In genomic region chr4:124850261-124850913, GRCm38 (mm10) we compare ENCODE assay signal across 8 mouse cellular contexts. TPM values are rescaled to one million over a fixed set of nuclear protein-coding genes. Genes with fewer than 3 reads are reported as not detected.
DNase-seq lines count a peak whose midpoint lies in the region; ATAC-seq and TF ChIP-seq lines count a peak whose summit lies in the region.

TSS of gene Yrdc (plus strand) at chr4:124850679.

- H3K4me1 ChIP-seq in erythroblast, embryonic 14.5 days (ENCODE audit: control insufficient read depth) = peaks cover 37% of the 10 kb centered on the region
- H3K4me1 ChIP-seq in heart, embryonic 12.5 days (replicated peaks) = peaks cover 23% of the 10 kb centered on the region
- H3K4me1 ChIP-seq in kidney, postnatal 0 days (replicated peaks; ENCODE audit: insufficient read depth, low read length) = peaks cover 16% of the 10 kb centered on the region
- peaks cover 13% of the 10 kb centered on the region for H3K4me1 ChIP-seq in liver, embryonic 11.5 days (replicated peaks; ENCODE audit: control insufficient read depth, insufficient read depth, low read length)
- H3K4me1 ChIP-seq in stomach, embryonic 14.5 days (ENCODE audit: control insufficient read depth, insufficient read depth, low read length) = peaks cover 6% of the 10 kb centered on the region; the same call in 1 of the 2 replicates

- peak; percentile 87 for TF ChIP-seq POLR2A in brain, embryonic 14.5 days (IDR thresholded peaks at IDR 0.05; ENCODE audit: borderline replicate concordance, extremely low read depth, insufficient read depth, insufficient read length, poor library complexity, severe bottlenecking)

- H3K4me3 ChIP-seq in C2C12 (ENCODE audit: insufficient read depth, poor library complexity, severe bottlenecking) = peak within 1 kb of the TSS; percentile 89
- H3K4me3 ChIP-seq in erythroblast, embryonic 14.5 days (replicated peaks) = peak within 1 kb of the TSS; percentile 94
- peak within 1 kb of the TSS; percentile 94 for H3K4me3 ChIP-seq in heart, embryonic 12.5 days
- H3K4me3 ChIP-seq in kidney, postnatal 0 days (replicated peaks; ENCODE audit: low read depth, low read length) = peak within 1 kb of the TSS; percentile 96
- H3K4me3 ChIP-seq in liver, embryonic 11.5 days (ENCODE audit: low read depth, low read length) = peak within 1 kb of the TSS; percentile 90
- peak within 1 kb of the TSS; percentile 97 for H3K4me3 ChIP-seq in stomach, embryonic 14.5 days (ENCODE audit: low read depth, low read length)

- peak; percentile 99 for DNase-seq in brain, embryonic 14.5 days (ENCODE audit: low read depth)
- DNase-seq in kidney, postnatal 0 days (ENCODE audit: low spot score) = peak; percentile 96
- DNase-seq in liver, embryonic 11.5 days (ENCODE audit: low spot score) = peak; percentile 95
- DNase-seq in naive thymus-derived CD4-positive, alpha-beta T cell, adult 2 months (ENCODE audit: low read depth) = peak; percentile 94

- H3K36me3 ChIP-seq in C2C12 (ENCODE audit: control insufficient read depth, insufficient read depth) = peaks cover 35% of the 10 kb centered on the region
- H3K36me3 ChIP-seq in erythroblast, embryonic 14.5 days (ENCODE audit: control insufficient read depth) = peaks cover 58% of the 10 kb centered on the region
- H3K36me3 ChIP-seq in heart, embryonic 12.5 days = peaks cover 25% of the 10 kb centered on the region
- H3K36me3 ChIP-seq in kidney, postnatal 0 days (ENCODE audit: insufficient read depth, low read length) = peaks cover 18% of the 10 kb centered on the region
- H3K36me3 ChIP-seq in liver, embryonic 11.5 days (ENCODE audit: control insufficient read depth, insufficient read depth, low read length) = peaks cover 20% of the 10 kb centered on the region
- H3K36me3 ChIP-seq in stomach, embryonic 14.5 days (ENCODE audit: control insufficient read depth, insufficient read depth, low read length) = peaks cover 16% of the 10 kb centered on the region

- peak within 1 kb of the TSS; percentile 92 for H3K27ac ChIP-seq in heart, embryonic 12.5 days (ENCODE audit: poor library complexity, severe bottlenecking)
- peak within 1 kb of the TSS; percentile 97 for H3K27ac ChIP-seq in kidney, postnatal 0 days
- H3K27ac ChIP-seq in liver, embryonic 11.5 days (ENCODE audit: low read depth, low read length) = peak within 1 kb of the TSS; percentile 83
- H3K27ac ChIP-seq in stomach, embryonic 14.5 days (ENCODE audit: low read length) = peak within 1 kb of the TSS; percentile 95

- peaks cover 39% of the 10 kb centered on the region for H3K79me3 ChIP-seq in C2C12 (ENCODE audit: low read depth)

- no peaks in the 10 kb centered on the region for H3K27me3 ChIP-seq in C2C12 (ENCODE audit: control insufficient read depth, insufficient read depth, insufficient read length)
- no peaks in the 10 kb centered on the region for H3K27me3 ChIP-seq in erythroblast, embryonic 14.5 days (ENCODE audit: control insufficient read depth)
- no peaks in the 10 kb centered on the region for H3K27me3 ChIP-seq in heart, embryonic 12.5 days (replicated peaks)
- no peaks in the 10 kb centered on the region for H3K27me3 ChIP-seq in kidney, postnatal 0 days (ENCODE audit: insufficient read depth, low read length)
- H3K27me3 ChIP-seq in liver, embryonic 11.5 days (replicated peaks; ENCODE audit: control insufficient read depth, insufficient read depth, low read length) = no peaks in the 10 kb centered on the region
- no peaks in the 10 kb centered on the region for H3K27me3 ChIP-seq in stomach, embryonic 14.5 days (ENCODE audit: control insufficient read depth, insufficient read depth, low read length)

- no peaks in the 10 kb centered on the region for H3K9me3 ChIP-seq in erythroblast, embryonic 14.5 days (ENCODE audit: control insufficient read depth, low read length)
- H3K9me3 ChIP-seq in heart, embryonic 12.5 days (replicated peaks) = no peaks in the 10 kb centered on the region
- no peaks in the 10 kb centered on the region for H3K9me3 ChIP-seq in kidney, postnatal 0 days (replicated peaks; ENCODE audit: low read length)
- H3K9me3 ChIP-seq in liver, embryonic 11.5 days (ENCODE audit: control insufficient read depth, low read length) = no peaks in the 10 kb centered on the region
- H3K9me3 ChIP-seq in stomach, embryonic 14.5 days (ENCODE audit: control insufficient read depth, low read depth, low read length) = no peaks in the 10 kb centered on the region

- H3ac ChIP-seq in C2C12 (ENCODE audit: control insufficient read depth, insufficient read length, low read depth) = peak within 1 kb of the TSS; percentile 94

- H3K79me2 ChIP-seq in C2C12 (ENCODE audit: control insufficient read depth, insufficient read depth) = peaks cover 60% of the 10 kb centered on the region

- WGBS in heart, embryonic 12.5 days = under 1% methylated on average over 79 of the region's 90 CpGs
- 0% methylated on average over 60 of the region's 90 CpGs for WGBS in kidney, postnatal 0 days
- under 1% methylated on average over 90 of the region's 90 CpGs for WGBS in liver, embryonic 11.5 days
- WGBS in stomach, embryonic 14.5 days = under 1% methylated on average over 89 of the region's 90 CpGs

- peak; percentile 92 for ATAC-seq in heart, embryonic 12.5 days (ENCODE audit: insufficient number of reproducible peaks, low FRiP score)
- peak; percentile 93 for ATAC-seq in kidney, postnatal 0 days (replicated peaks; ENCODE audit: low FRiP score, low read depth)
- peak; percentile 90 for ATAC-seq in liver, embryonic 11.5 days (replicated peaks; ENCODE audit: low FRiP score)
- peak; percentile 93 for ATAC-seq in stomach, embryonic 14.5 days (ENCODE audit: insufficient number of reproducible peaks, insufficient read depth, low FRiP score, low read depth)

- TF ChIP-seq CTCF in C2C12 (IDR thresholded peaks at IDR 0.05; ENCODE audit: control insufficient read depth, insufficient read depth, insufficient read length) = peak; percentile 63
- TF ChIP-seq CTCF in brain, embryonic 14.5 days (IDR thresholded peaks at IDR 0.05; ENCODE audit: borderline replicate concordance, extremely low read depth, insufficient read depth, insufficient read length) = no peak
- TF ChIP-seq CTCF in kidney, postnatal 0 days (IDR thresholded peaks at IDR 0.05; ENCODE audit: low read depth) = no peak

- H3K9ac ChIP-seq in heart, embryonic 12.5 days = peak within 1 kb of the TSS; percentile 93
- peak within 1 kb of the TSS; percentile 90 for H3K9ac ChIP-seq in kidney, postnatal 0 days (ENCODE audit: low read depth, low read length)
- H3K9ac ChIP-seq in liver, embryonic 11.5 days (ENCODE audit: low read depth, low read length) = peak within 1 kb of the TSS; percentile 95
- H3K9ac ChIP-seq in stomach, embryonic 14.5 days (replicated peaks; ENCODE audit: low read depth, low read length) = peak within 1 kb of the TSS; percentile 85

- peak within 1 kb of the TSS; percentile 92 for H3K4me2 ChIP-seq in heart, embryonic 12.5 days
- H3K4me2 ChIP-seq in kidney, postnatal 0 days (ENCODE audit: low read length) = peak within 1 kb of the TSS; percentile 92
- peak within 1 kb of the TSS; percentile 97 for H3K4me2 ChIP-seq in liver, embryonic 11.5 days
- H3K4me2 ChIP-seq in stomach, embryonic 14.5 days (replicated peaks; ENCODE audit: low read depth, low read length) = peak within 1 kb of the TSS; percentile 69

TF ChIP-seq in C2C12, 6 proteins besides CTCF, POLR2A, EP300 and RAD21:
- no peak for TF ChIP-seq USF1 (IDR thresholded peaks at IDR 0.05; ENCODE audit: low read depth)
- no peak for TF ChIP-seq MYOD1 (IDR thresholded peaks at IDR 0.05; ENCODE audit: control insufficient read depth, insufficient read length, low read depth)
- TF ChIP-seq FOSL1 (IDR thresholded peaks at IDR 0.05; ENCODE audit: insufficient read depth, low read length, poor library complexity, severe bottlenecking) = no peak
- no peak for TF ChIP-seq MYOG (IDR thresholded peaks at IDR 0.05; ENCODE audit: control insufficient read depth, extremely low read depth, insufficient read length)
- TF ChIP-seq MAX (IDR thresholded peaks at IDR 0.05) = no peak
- no peak for TF ChIP-seq CEBPB (IDR thresholded peaks at IDR 0.05; ENCODE audit: low read depth)

RNA-seq across cellular contexts. Expression of gene Yrdc, which starts in this region (rescaled TPM):
- polyA plus RNA-seq in C2C12 (2012; fragmentation: generic; extraction: Trizol) = 78.9 TPM
- 56.4 and 79.6 TPM in 2 replicates for polyA plus RNA-seq in brain, embryonic 14.5 days (2012; rRNA removed)
- polyA plus RNA-seq in erythroblast, embryonic 14.5 days (2012) = 0.76 and 1.0 TPM in 2 replicates
- polyA plus RNA-seq in heart, embryonic 12.5 days (2016; fragmentation: Nextera tagmentation; extraction: Ambion mirVana) = 24.4 and 26.0 TPM in 2 replicates
- 35.1 and 39.2 TPM in 2 replicates for polyA plus RNA-seq in kidney, postnatal 0 days (2015; fragmentation: Nextera tagmentation; extraction: Ambion mirVana)
- 43.5 and 49.2 TPM in 2 replicates for polyA plus RNA-seq in liver, embryonic 11.5 days (2014; fragmentation: Nextera tagmentation; extraction: Ambion mirVana)
- 31.6 and 39.6 TPM in 2 replicates for polyA plus RNA-seq in stomach, embryonic 14.5 days (2014; fragmentation: Nextera tagmentation; extraction: Ambion mirVana)

Comparison
In these comparisons a context has a peak if more than half of its experiments do, and no peak if none do; other contexts are left out.
1. Peak in every context shown above with its lines: DNase-seq, ATAC-seq, H3K4me3 ChIP-seq and H3K27ac ChIP-seq.
2. RNA of gene Yrdc (polyA plus RNA-seq): 78.9 TPM in C2C12 (single experiment), 56.4 to 79.6 TPM in brain, embryonic 14.5 days, 43.5 to 49.2 TPM in liver, embryonic 11.5 days, 35.1 to 39.2 TPM in kidney, postnatal 0 days, 31.6 to 39.6 TPM in stomach, embryonic 14.5 days and 24.4 to 26.0 TPM in heart, embryonic 12.5 days; 0.76 to 1.0 TPM in erythroblast, embryonic 14.5 days; every median in the first group is over 10 times any median in the second.